Mouse (Mus musculus) embryonic facial prominence, embryonic 15.5 days (tissue): ENCODE measurements around the gene Slc35a3. TPM values are rescaled to one million over a fixed set of nuclear protein-coding genes. Genes with fewer than 3 reads are reported as not detected.
"Not testable (repeated sequence)": the region's sequence is repeated elsewhere in the genome, so short reads cannot be mapped to it uniquely, and the experiment has no call there.

Source experiments
- ATAC-seq: fragments of 200-750 bp; cut with Nextera tagmentation; 2 replicates; pipeline ENCODE4 v1.8.0; 2017; ENCODE audit warnings: low read depth, moderate TSS enrichment; ENCODE audit not compliant: insufficient number of reproducible peaks, low FRiP score, low TSS enrichment
- H3K27ac ChIP-seq: fragments of 300-500 bp; sonication (generic); replicated peaks from 2 replicates; pipeline ENCODE4 v1.5.1; 2015; ENCODE audit warnings: mild to moderate bottlenecking, inconsistent platforms
- H3K27me3 ChIP-seq: fragments of 300-500 bp; sonication (generic); 2 replicates; pipeline ENCODE4 v1.6.1; 2015; ENCODE audit warnings: inconsistent platforms
- H3K36me3 ChIP-seq: fragments of 300-500 bp; sonication (generic); 2 replicates; pipeline ENCODE4 v1.6.1; 2015; ENCODE audit warnings: mild to moderate bottlenecking, inconsistent platforms
- H3K4me1 ChIP-seq: fragments of 300-500 bp; sonication (generic); 2 replicates; pipeline ENCODE4 v1.6.1; 2015; ENCODE audit warnings: inconsistent platforms
- H3K4me2 ChIP-seq: fragments of 300-500 bp; sonication (generic); replicated peaks from 2 replicates; pipeline ENCODE4 v1.6.1; 2015; ENCODE audit warnings: mild to moderate bottlenecking, inconsistent platforms
- H3K4me3 ChIP-seq: fragments of 300-500 bp; sonication (generic); replicated peaks from 2 replicates; pipeline ENCODE4 v1.5.1; 2015; ENCODE audit warnings: mild to moderate bottlenecking, inconsistent platforms
- H3K9ac ChIP-seq: fragments of 300-500 bp; sonication (generic); 2 replicates; pipeline ENCODE4 v1.6.1; 2015; ENCODE audit warnings: inconsistent platforms
- H3K9me3 ChIP-seq: fragments of 300-500 bp; sonication (generic); replicated peaks from 2 replicates; pipeline ENCODE4 v1.6.1; 2016; ENCODE audit warnings: inconsistent platforms
- WGBS: fragments of 180-500 bp; shearing (Covaris S2); methylation state at CpG from one replicate; pipeline ENCODE4 v1.1.7; 2015; 5-methylcytosine and 5-hydroxymethylcytosine counted together
- polyA plus RNA-seq: library from polyadenylated mRNA; unstranded; fragments of >200 nt; fragmentation: Nextera tagmentation; extraction: Ambion mirVana; gene quantifications from 2 replicates; pipeline ENCODE4 v1.2.1, GENCODE M21; 2015

The Slc35a3 gene
- polyA plus RNA-seq, 1 experiment from 2014 or later: 12.1 TPM

GRCm38 (mm10) chr3:116698786-116699185 lies 13.8 kb downstream of the Slc35a3 start:
- Histone ChIP-seq H3K4me1 (no peaks in the 10 kb centered on the region), H3K27me3 (no peaks in the 10 kb centered on the region), H3K27ac (no peak overlapping the region), H3K36me3 (no peaks in the 10 kb centered on the region), H3K4me2 (no peak overlapping the region), H3K4me3 (no peak overlapping the region), H3K9me3 (no peaks in the 10 kb centered on the region), H3K9ac (no peak overlapping the region)
- 64% methylated on average over 2 of the region's 2 CpGs for WGBS
- no peak for ATAC-seq

- H3K4me2 ChIP-seq: no peak overlapping the region
- WGBS: 85% methylated on average over 2 of the region's 2 CpGs
- 0 out of 2 replicates have a peak, but pooled peaks cover 6% of the 10 kb centered on the region for H3K36me3 ChIP-seq
- no peaks in the 10 kb centered on the region for H3K27me3 ChIP-seq
- H3K9me3 ChIP-seq: no peaks in the 10 kb centered on the region
- H3K27ac ChIP-seq: no peak overlapping the region
- no peak overlapping the region for H3K4me3 ChIP-seq
- no peak for ATAC-seq
- H3K4me1 ChIP-seq: no peaks in the 10 kb centered on the region
- H3K9ac ChIP-seq: no peak overlapping the region
Observed at GRCm38 (mm10) chr3:116695666-116695985, 17.0 kb downstream of the Slc35a3 start.

- ATAC-seq: no peak
- Histone ChIP-seq H3K36me3 (0 out of 2 replicates have a peak, but pooled peaks cover 6% of the 10 kb centered on the region), H3K27me3 (no peaks in the 10 kb centered on the region), H3K4me1 (no peaks in the 10 kb centered on the region), H3K4me3 (no peak overlapping the region), H3K9me3 (no peaks in the 10 kb centered on the region), H3K27ac (no peak overlapping the region), H3K9ac (no peak overlapping the region), H3K4me2 (no peak overlapping the region)
- 87% methylated on average over 8 of the region's 8 CpGs for WGBS
Observed at GRCm38 (mm10) chr3:116694955-116695665, 17.5 kb downstream of the Slc35a3 start.

- no peak overlapping the region for H3K4me3 ChIP-seq
- H3K4me1 ChIP-seq: no peaks in the 10 kb centered on the region
- H3K4me2 ChIP-seq: no peak overlapping the region
- no peak for ATAC-seq
- no peak overlapping the region for H3K9ac ChIP-seq
- H3K9me3 ChIP-seq: no peaks in the 10 kb centered on the region
- 89% methylated on average over 3 of the region's 3 CpGs for whole genome bisulfite sequencing
- H3K36me3 ChIP-seq: 0 out of 2 replicates have a peak, but pooled peaks cover 6% of the 10 kb centered on the region
- no peak overlapping the region for H3K27ac ChIP-seq
- H3K27me3 ChIP-seq: no peaks in the 10 kb centered on the region
Observed at GRCm38 (mm10) chr3:116694312-116694711, 18.3 kb downstream of the Slc35a3 start.

- no peaks in the 10 kb centered on the region for H3K4me1 ChIP-seq
- 92% methylated on average over 1 of the region's 1 CpGs for WGBS
- H3K27me3 ChIP-seq: no peaks in the 10 kb centered on the region
- H3K9ac ChIP-seq: no peak within 1 kb of the TSS
- no peaks in the 10 kb centered on the region for H3K9me3 ChIP-seq
- H3K27ac ChIP-seq: no peak within 1 kb of the TSS
- H3K4me2 ChIP-seq: no peak within 1 kb of the TSS
- H3K4me3 ChIP-seq: no peak within 1 kb of the TSS
- peaks cover 23% of the 10 kb centered on the region for H3K36me3 ChIP-seq
- ATAC-seq: no peak
Observed at GRCm38 (mm10) chr3:116681160-116681559, 31.5 kb downstream of the Slc35a3 start, which contains the start of gene Gm43191. Gene Gm43191 (minus strand): TSS chr3:116681260.

- not testable (repeated sequence) for H3K27me3 ChIP-seq, H3K27ac ChIP-seq, H3K36me3 ChIP-seq, H3K4me3 ChIP-seq, H3K9ac ChIP-seq, H3K4me2 ChIP-seq, H3K9me3 ChIP-seq, ATAC-seq
- H3K4me1 ChIP-seq: peaks cover 21% of the 10 kb centered on the region
- 90% methylated on average over 9 of the region's 9 CpGs for WGBS
Observed at GRCm38 (mm10) chr3:116664281-116664680, 48.4 kb downstream of the Slc35a3 start.

GRCm38 (mm10) chr3:116662463-116662863 lies 50.2 kb downstream of the Slc35a3 start, which contains the start of gene Mfsd14a:
Gene Mfsd14a (minus strand): TSS chr3:116662677.
- Histone ChIP-seq H3K4me3 (peak within 1 kb of the TSS; percentile 94), H3K27me3 (no peaks in the 10 kb centered on the region), H3K9me3 (no peaks in the 10 kb centered on the region), H3K4me1 (peaks cover 29% of the 10 kb centered on the region), H3K9ac (peak within 1 kb of the TSS; percentile 97), H3K36me3 (no peaks in the 10 kb centered on the region), H3K27ac (peak within 1 kb of the TSS; percentile 95), H3K4me2 (peak within 1 kb of the TSS; percentile 63)
- peak; percentile 100 for ATAC-seq
- under 1% methylated on average over 38 of the region's 39 CpGs for WGBS

- Histone ChIP-seq H3K9ac (peak overlapping the region; percentile 97), H3K4me2 (peak overlapping the region; percentile 58), H3K4me3 (peak overlapping the region; percentile 94), H3K27ac (peak overlapping the region; percentile 95), H3K36me3 (no peaks in the 10 kb centered on the region), H3K4me1 (peaks cover 35% of the 10 kb centered on the region), H3K9me3 (no peaks in the 10 kb centered on the region), H3K27me3 (no peaks in the 10 kb centered on the region)
- peak; percentile 84 for ATAC-seq
- under 1% methylated on average over 53 of the region's 68 CpGs for WGBS
Observed at GRCm38 (mm10) chr3:116661870-116662414, 50.7 kb downstream of the Slc35a3 start.

GRCm38 (mm10) chr3:116661288-116661869 lies 51.3 kb downstream of the Slc35a3 start:
- Histone ChIP-seq H3K9ac (peak overlapping the region; percentile 97), H3K4me3 (peak overlapping the region; percentile 94), H3K4me1 (peaks cover 36% of the 10 kb centered on the region), H3K9me3 (no peaks in the 10 kb centered on the region), H3K27ac (peak overlapping the region; percentile 95), H3K4me2 (peak overlapping the region; percentile 58), H3K27me3 (no peaks in the 10 kb centered on the region), H3K36me3 (no peaks in the 10 kb centered on the region)
- 2% methylated on average over 16 of the region's 16 CpGs for WGBS
- no peak for ATAC-seq

GRCm38 (mm10) chr3:116659856-116660430 lies 52.7 kb downstream of the Slc35a3 start:
- H3K27ac ChIP-seq: no peak overlapping the region
- ATAC-seq: no peak
- H3K4me2 ChIP-seq: peak overlapping the region; percentile 58; the same call in 1 of the 2 replicates
- no peak overlapping the region for H3K4me3 ChIP-seq
- 75% methylated on average over 13 of the region's 13 CpGs for WGBS
- no peaks in the 10 kb centered on the region for H3K9me3 ChIP-seq
- no peaks in the 10 kb centered on the region for H3K36me3 ChIP-seq
- H3K9ac ChIP-seq: no peak overlapping the region
- H3K4me1 ChIP-seq: peaks cover 36% of the 10 kb centered on the region
- H3K27me3 ChIP-seq: no peaks in the 10 kb centered on the region

GRCm38 (mm10) chr3:116658928-116659565 lies 53.6 kb downstream of the Slc35a3 start:
- Histone ChIP-seq H3K9ac (no peak overlapping the region), H3K4me2 (no peak overlapping the region), H3K27me3 (no peaks in the 10 kb centered on the region), H3K9me3 (no peaks in the 10 kb centered on the region), H3K4me1 (peaks cover 36% of the 10 kb centered on the region), H3K4me3 (no peak overlapping the region), H3K36me3 (no peaks in the 10 kb centered on the region), H3K27ac (no peak overlapping the region)
- no peak for ATAC-seq
- 37% methylated on average over 15 of the region's 15 CpGs for WGBS
